ENCODE assay signal across 10 mouse cellular contexts in the genomic region with DNA sequence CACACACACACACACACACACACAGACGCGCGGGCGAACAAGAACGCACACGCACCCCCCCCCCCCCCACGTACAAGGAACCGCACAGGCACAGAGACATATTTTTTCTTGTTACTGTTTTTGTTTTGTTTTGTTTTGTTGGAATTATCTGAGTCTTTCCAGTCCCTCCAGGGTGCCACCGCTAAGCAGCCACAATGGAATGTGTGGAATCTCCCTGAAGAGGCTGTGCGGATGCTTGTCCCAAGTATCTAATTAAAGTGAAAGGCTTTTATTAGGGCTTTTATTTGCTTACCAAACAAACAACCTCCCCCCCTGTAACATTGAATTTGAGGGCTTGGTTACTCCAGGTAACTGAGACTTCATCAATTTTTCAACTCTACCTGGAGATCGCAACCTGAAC.
DNase-seq lines count a peak whose midpoint lies in the region; ATAC-seq and TF ChIP-seq lines count a peak whose summit lies in the region.
"Had no signal": no experiment of that assay in that cellular context is flagged by ENCODE, and none has a peak within 500 bp of the region (broad histone marks: within the 10 kb centered on the region; RNA-seq: fewer than 3 reads in every experiment).

No protein-coding gene starts in this region.

- H3K27ac ChIP-seq in limb, embryonic 12.5 days, result no peak overlapping the region
- H3K27ac ChIP-seq in limb, embryonic 10.5 days, result no peak overlapping the region
- no peak overlapping the region for H3K27ac ChIP-seq in forebrain, embryonic 15.5 days (replicated peaks)
- no peak overlapping the region for H3K27ac ChIP-seq in midbrain, postnatal 0 days (ENCODE audit: low read depth, low read length)
- H3K27ac ChIP-seq: stomach, embryonic 15.5 days had no signal

- H3K36me3 ChIP-seq in limb, embryonic 12.5 days, result no peaks in the 10 kb centered on the region
- H3K36me3 ChIP-seq in limb, embryonic 10.5 days, result no peaks in the 10 kb centered on the region
- H3K36me3 ChIP-seq in forebrain, embryonic 15.5 days, result no peaks in the 10 kb centered on the region
- no peaks in the 10 kb centered on the region for H3K36me3 ChIP-seq in midbrain, postnatal 0 days (ENCODE audit: insufficient read depth, low read length)
- H3K36me3 ChIP-seq: stomach, embryonic 15.5 days had no signal

- H3K9ac ChIP-seq in limb, embryonic 12.5 days (replicated peaks), result no peak overlapping the region
- no peak overlapping the region for H3K9ac ChIP-seq in forebrain, embryonic 15.5 days (replicated peaks)
- H3K9ac ChIP-seq in midbrain, postnatal 0 days (replicated peaks; ENCODE audit: low read length, poor library complexity, severe bottlenecking), result no peak overlapping the region
- H3K9ac ChIP-seq: stomach, embryonic 15.5 days had no signal

- H3K4me1 ChIP-seq in limb, embryonic 12.5 days (replicated peaks), result peaks cover 10% of the 10 kb centered on the region; the same call in 1 of the 2 replicates
- no peaks in the 10 kb centered on the region for H3K4me1 ChIP-seq in limb, embryonic 10.5 days
- H3K4me1 ChIP-seq in forebrain, embryonic 15.5 days, result no peaks in the 10 kb centered on the region
- no peaks in the 10 kb centered on the region for H3K4me1 ChIP-seq in midbrain, postnatal 0 days (ENCODE audit: insufficient read depth, low read length)
- H3K4me1 ChIP-seq: stomach, embryonic 15.5 days had no signal

- H3K4me3 ChIP-seq in limb, embryonic 12.5 days (replicated peaks), result no peak overlapping the region
- no peak overlapping the region for H3K4me3 ChIP-seq in limb, embryonic 10.5 days
- H3K4me3 ChIP-seq in forebrain, embryonic 15.5 days, result no peak overlapping the region
- no peak overlapping the region for H3K4me3 ChIP-seq in midbrain, postnatal 0 days (ENCODE audit: low read depth, low read length)
- H3K4me3 ChIP-seq: erythroblast, embryonic 14.5 days; stomach, embryonic 15.5 days had no signal

- peak overlapping the region; percentile 11 for H3K4me2 ChIP-seq in limb, embryonic 12.5 days
- 0 out of 2 replicates have a peak overlapping the region, but pooled peaks have one; percentile 17 for H3K4me2 ChIP-seq in forebrain, embryonic 15.5 days (replicated peaks)
- peak overlapping the region; percentile 29; the same call in 1 of the 2 replicates for H3K4me2 ChIP-seq in midbrain, postnatal 0 days (ENCODE audit: low read depth, low read length, poor library complexity, severe bottlenecking)
- H3K4me2 ChIP-seq: stomach, embryonic 15.5 days had no signal

- no peaks in the 10 kb centered on the region for H3K27me3 ChIP-seq in limb, embryonic 12.5 days
- H3K27me3 ChIP-seq in limb, embryonic 10.5 days (ENCODE audit: low read depth, poor library complexity, severe bottlenecking), result no peaks in the 10 kb centered on the region
- no peaks in the 10 kb centered on the region for H3K27me3 ChIP-seq in forebrain, embryonic 15.5 days
- H3K27me3 ChIP-seq in midbrain, postnatal 0 days (ENCODE audit: insufficient read depth, low read length), result no peaks in the 10 kb centered on the region
- H3K27me3 ChIP-seq: stomach, embryonic 15.5 days had no signal

- no peaks in the 10 kb centered on the region for H3K9me3 ChIP-seq in limb, embryonic 12.5 days
- H3K9me3 ChIP-seq in limb, embryonic 10.5 days (replicated peaks), result no peaks in the 10 kb centered on the region
- H3K9me3 ChIP-seq in forebrain, embryonic 15.5 days, result no peaks in the 10 kb centered on the region
- H3K9me3 ChIP-seq in midbrain, postnatal 0 days (ENCODE audit: low read length), result no peaks in the 10 kb centered on the region
- H3K9me3 ChIP-seq: stomach, embryonic 15.5 days had no signal

- TF ChIP-seq CTCF in midbrain, postnatal 0 days (IDR thresholded peaks at IDR 0.05), result no peak

- WGBS in limb, embryonic 12.5 days, result 13% methylated on average over 5 of the region's 11 CpGs
- WGBS in limb, embryonic 10.5 days, result 16% methylated on average over 7 of the region's 11 CpGs
- 7% methylated on average over 6 of the region's 11 CpGs for WGBS in forebrain, embryonic 15.5 days
- WGBS in midbrain, postnatal 0 days, result 14% methylated on average over 8 of the region's 11 CpGs

- no peak for ATAC-seq in limb, embryonic 12.5 days (ENCODE audit: insufficient number of reproducible peaks, insufficient read depth, low FRiP score, low TSS enrichment, low read depth)
- ATAC-seq in forebrain, embryonic 15.5 days (replicated peaks), result peak; percentile 46; the same call in 1 of the 2 replicates
- ATAC-seq in midbrain, postnatal 0 days (ENCODE audit: low FRiP score), result no peak
- ATAC-seq in CD4-positive, CD25-positive, alpha-beta regulatory T cell, adult 4 months, result no peak

- peak; percentile 2 to 9 for DNase-seq in cerebellum, postnatal 10 days
- no peak for DNase-seq in cerebellum, adult 9-11 months
- no peak for DNase-seq in limb, embryonic 10.5 days (ENCODE audit: low spot score)
- DNase-seq in midbrain, postnatal 0 days (ENCODE audit: low spot score), result no peak
- DNase-seq in right cerebral cortex, adult 2 months (ENCODE audit: low spot score in 2 of 2), result no peak

Comparison
In these comparisons a context has a peak if more than half of its experiments do, and no peak if none do; other contexts are left out.
1. DNase-seq: peak in cerebellum, postnatal 10 days (2 of 2); none in cerebellum, adult 9-11 months (single experiment), limb, embryonic 10.5 days (single experiment), midbrain, postnatal 0 days (single experiment) and right cerebral cortex, adult 2 months (0 of 2).
2. Peak in every context shown above with its lines, with median percentiles within 50 percentile points of each other: H3K4me2 ChIP-seq.